Mouse (Mus musculus): Measurements from ENCODE around the gene Notch4. TPM values are rescaled to one million over a fixed set of nuclear protein-coding genes. Genes with fewer than 3 reads are reported as not detected.

Gene Notch4
- total RNA-seq, 2 experiments from 2014 or later = 33.8 to 40.6 TPM

DNA sequence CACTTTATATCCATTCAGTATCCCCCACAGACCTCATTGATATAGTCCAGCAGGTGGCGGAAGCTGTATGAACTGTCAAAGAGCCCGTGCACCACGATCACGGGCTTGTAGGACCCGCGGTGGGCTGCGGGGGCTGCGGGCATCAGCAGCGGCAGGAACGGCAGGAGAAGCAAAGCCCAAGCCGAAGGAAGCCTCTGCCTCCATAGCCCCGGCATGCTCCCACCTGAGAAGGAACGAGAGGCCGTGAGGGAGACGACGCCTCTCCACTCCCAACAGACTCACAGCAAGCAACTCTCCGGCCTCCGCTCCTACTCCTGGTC, 62.7 kb downstream of the Notch4 start:
- DNase-seq = no peak

DNA sequence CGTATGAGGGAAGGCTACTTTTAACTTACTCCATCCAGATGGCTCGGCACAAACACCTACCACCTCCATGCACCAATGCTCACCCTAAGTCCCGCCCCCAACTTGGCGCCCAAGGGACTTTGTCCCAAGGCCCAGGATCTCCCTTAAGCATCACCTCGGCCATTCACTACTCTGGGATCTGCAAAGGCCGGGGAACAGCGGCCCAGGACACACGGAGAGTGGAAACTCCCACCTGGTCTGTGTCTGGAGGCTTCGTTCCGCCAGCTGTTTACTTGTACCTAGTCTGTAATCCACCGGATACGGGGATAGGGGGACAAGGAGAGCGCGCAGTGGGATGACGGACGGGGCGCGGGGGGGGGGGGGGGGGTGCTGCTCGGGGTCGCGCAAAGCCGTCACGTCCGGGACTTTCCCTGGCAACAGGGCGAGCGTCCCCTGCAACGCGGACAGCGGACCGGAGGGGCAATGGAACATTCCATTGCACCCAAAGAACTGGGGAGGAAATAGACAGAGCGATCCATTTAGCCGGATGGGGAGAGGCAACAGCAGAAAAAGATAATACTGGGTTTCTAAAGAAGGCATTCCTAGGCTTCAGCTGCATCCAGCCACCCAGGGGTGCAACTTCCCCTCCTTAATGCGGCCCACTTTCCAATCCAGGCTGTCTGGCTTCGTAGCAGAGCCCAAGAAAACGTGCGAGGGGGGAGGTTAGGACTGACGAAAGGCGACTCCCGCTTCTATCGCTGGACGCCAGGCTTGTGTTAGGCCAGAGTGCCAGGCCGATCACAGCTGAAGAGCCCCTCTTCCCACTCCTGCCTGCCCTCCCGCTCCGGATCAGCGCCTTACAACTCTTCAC, 63.2 kb downstream of the Notch4 start:
- DNase-seq = peak; percentile 90 to 94

DNA sequence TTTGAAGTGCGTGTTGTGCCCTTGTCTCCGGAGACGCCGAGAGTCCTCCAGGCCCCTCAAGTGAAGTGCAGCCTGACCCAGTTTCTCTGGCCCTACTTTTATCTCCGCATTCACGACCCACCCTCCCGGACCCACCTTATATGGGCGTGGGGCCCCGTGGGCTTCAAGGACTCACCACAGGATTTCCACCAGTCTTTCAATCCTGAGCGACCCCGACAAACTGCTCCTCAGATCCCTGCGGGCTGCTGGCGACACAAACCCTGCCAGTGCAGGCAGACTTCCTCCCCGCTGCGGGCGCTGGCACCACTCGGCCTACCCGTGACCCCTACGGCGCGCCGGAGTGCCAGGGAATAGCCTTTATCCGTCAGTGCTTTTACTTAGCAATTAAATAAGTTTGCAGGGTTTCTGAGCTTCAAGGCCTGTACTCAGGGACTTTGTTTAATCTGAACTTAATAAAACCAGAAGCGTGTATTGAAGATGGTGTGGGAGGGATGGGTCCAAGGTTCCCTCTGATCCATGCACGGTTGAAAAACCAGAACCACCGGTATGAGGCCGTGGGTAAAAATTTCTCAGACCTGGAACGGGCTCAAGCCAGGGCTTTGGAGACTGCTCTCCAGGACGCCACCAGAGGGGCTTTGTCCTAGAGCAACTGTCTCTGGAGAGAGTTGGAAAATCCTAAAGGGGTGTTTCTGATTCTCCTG, 64.0 kb downstream of the Notch4 start, which contains the start of gene Ppt2:
Gene Ppt2 (minus strand): TSS at position 568 of the 701 bp plus-strand sequence.
- DNase-seq = peak; percentile 64 to 82

DNA sequence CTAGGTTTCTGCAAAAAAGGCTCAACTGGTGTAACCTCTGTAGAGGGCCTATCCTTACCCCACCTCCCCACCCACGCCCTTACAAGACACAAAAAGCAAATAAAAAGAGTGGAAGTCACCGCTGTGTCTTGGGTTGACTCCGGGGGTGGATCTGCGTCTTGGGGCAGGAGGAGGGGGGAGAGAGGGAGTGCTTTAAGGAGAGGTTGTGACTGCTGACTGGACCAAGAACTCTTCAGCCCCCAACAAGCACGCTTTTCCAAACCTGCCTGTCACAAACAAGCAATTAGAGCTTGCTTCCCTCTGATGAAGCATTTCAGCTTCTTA, 64.5 kb downstream of the Notch4 start:
- no peak for DNase-seq

DNA sequence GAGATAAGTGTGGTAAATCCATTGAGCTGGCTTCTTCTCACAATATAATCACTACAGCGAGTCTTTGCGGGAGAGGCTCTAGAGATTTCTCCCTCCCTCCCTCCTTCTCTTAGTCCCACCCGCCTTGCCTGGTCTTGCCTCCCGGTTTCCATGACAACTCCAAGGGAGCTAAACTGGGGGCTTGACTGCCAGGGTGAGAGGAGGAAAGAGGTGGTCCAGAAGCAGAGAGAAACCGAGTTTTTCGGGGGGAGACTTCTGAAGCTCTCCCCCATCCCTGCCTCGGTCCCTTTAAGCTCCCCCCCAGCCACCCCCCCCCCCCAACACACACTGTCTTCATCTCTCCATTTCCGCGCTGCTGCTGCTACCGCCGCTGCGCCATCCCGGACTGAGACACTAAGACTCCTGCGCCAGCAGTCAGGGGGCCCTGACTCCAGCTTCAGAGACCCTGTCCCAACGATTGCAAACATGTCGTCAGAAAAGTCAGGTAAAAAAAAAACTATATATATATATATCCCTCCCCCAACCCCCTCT, 65.2 kb downstream of the Notch4 start, which contains the start of gene Prrt1:
Gene Prrt1 (plus strand): TSS at position 313 of the 531 bp plus-strand sequence.
- DNase-seq = peak in 1 of 2 experiments; percentile 44

DNA sequence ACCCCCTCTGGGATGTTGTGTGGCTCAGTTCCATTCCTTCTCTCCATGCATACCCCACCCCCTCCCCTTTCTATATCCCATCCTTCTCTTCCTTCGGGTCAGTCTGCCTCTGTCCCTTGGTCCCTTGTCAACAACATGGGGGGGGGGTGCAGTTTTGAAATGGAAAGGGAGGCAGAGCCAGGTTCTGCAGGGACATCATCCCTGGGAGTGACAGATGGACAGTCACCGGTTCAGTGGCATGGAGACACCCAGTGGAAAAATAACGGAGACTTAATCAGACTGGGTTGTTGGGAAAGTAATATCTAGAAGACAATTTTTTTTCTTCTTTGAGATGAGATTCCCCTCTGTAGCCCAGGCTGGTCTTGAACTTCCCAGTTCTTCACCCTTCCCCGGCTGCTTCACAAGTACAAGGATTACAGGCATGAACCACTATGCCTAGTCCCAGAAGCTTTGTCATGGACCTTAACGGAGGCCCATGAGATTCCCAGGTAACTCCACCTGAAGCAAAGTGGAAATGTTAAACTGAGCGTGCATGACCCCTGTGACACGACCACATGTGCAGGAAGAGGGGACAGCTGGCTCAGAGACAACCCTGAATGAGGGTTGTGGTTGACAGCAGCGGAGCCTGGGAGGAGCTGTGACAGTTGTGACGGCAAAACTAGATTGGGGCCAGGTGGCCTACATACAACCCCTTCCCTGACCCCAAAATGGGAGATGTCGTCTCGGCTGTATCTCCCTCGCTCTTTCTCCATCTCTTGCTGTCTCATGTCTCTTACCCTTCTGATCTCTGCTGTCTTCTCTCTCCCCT, 65.9 kb downstream of the Notch4 start:
- no peak for DNase-seq

- DNase-seq = no peak
Observed at GRCm38 (mm10) chr17:34630761-34631301, 66.8 kb downstream of the Notch4 start.

GRCm38 (mm10) chr17:34631647-34632046, 67.6 kb downstream of the Notch4 start:
- DNase-seq = no peak

GRCm38 (mm10) chr17:34632261-34632691, 68.2 kb downstream of the Notch4 start:
- peak; percentile 91 to 93 for DNase-seq

DNA sequence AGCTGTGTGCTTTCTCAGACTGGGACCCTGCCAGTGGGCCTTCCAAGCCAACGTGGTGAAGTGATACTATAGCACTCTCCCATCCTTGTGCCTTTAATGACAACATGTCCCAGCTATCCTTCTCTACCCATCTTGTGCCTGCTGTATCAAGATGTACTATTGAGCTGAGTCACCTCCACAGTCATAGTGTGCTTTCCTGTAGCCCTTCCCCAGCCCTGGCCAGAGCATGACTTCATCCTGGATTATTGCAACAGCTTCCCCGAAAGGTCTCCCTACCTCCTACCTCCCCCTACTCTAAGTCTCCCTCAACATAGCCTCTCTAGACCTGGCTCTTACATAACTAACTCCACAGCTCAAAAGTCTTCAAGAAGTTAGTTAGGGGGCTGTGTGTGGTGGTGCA, 71.6 kb downstream of the Notch4 start:
- DNase-seq = no peak

- DNase-seq = no peak
Observed at GRCm38 (mm10) chr17:34637459-34637858, 73.4 kb downstream of the Notch4 start.

Other genes starting within 250 kb of the Notch4 start
- gene H2-Eb2, start 238.6 kb upstream of the Notch4 start, total RNA-seq (2021) = under 1 TPM in 1 of 2 experiments, not detected in 1; 0.46 TPM
- under 1 TPM; 0.26 to 0.32 TPM for gene Btnl2, start 209.4 kb upstream of the Notch4 start, total RNA-seq (2021)
- not detected for gene Btnl1, start 187.1 kb upstream of the Notch4 start, total RNA-seq (2021)
- gene BC051142, start 165.4 kb upstream of the Notch4 start, total RNA-seq (2021) = not detected
- gene Btnl4, start 87.0 kb upstream of the Notch4 start, total RNA-seq (2021) = not detected
- not detected for gene Btnl6, start 46.9 kb upstream of the Notch4 start, total RNA-seq (2021)
- 1 to 10 TPM; 4.1 to 5.9 TPM for gene Gpsm3, start 25.5 kb downstream of the Notch4 start, total RNA-seq (2021)
- gene Pbx2, start 27.0 kb downstream of the Notch4 start, total RNA-seq (2021) = 10 to 100 TPM; 13.6 to 17.4 TPM
- under 1 TPM in 1 of 2 experiments, not detected in 1; 0.23 TPM for gene Ager, start 33.6 kb downstream of the Notch4 start, total RNA-seq (2021)
- gene Rnf5, start 39.4 kb downstream of the Notch4 start, total RNA-seq (2021) = 10 to 100 TPM; 40.9 to 43.3 TPM
- gene Agpat1, start 40.0 kb downstream of the Notch4 start, total RNA-seq (2021) = 10 to 100 TPM; 67.9 to 72.4 TPM
- gene Egfl8, start 51.7 kb downstream of the Notch4 start, total RNA-seq (2021) = 1 to 10 TPM in 1 of 2 experiments, under 1 TPM in 1; 0.85 to 1.1 TPM
- 10 to 100 TPM; 55.5 to 55.8 TPM for gene Ppt2, start 64.2 kb downstream of the Notch4 start, total RNA-seq (2021)
- gene Prrt1, start 65.3 kb downstream of the Notch4 start, total RNA-seq (2021) = 1 to 10 TPM in 1 of 2 experiments, under 1 TPM in 1; 0.93 to 1.5 TPM
- gene Fkbpl, start 80.5 kb downstream of the Notch4 start, total RNA-seq (2021) = 1 to 10 TPM; 5.8 to 6.5 TPM
- gene Atf6b, start 82.9 kb downstream of the Notch4 start, total RNA-seq (2021) = 10 to 100 TPM; 15.5 to 17.2 TPM
- gene Tnxb, start 106.3 kb downstream of the Notch4 start, total RNA-seq (2021) = 10 to 100 TPM; 22.9 to 26.5 TPM
- 10 to 100 TPM; 14.4 to 25.5 TPM for gene C4b, start 179.6 kb downstream of the Notch4 start, total RNA-seq (2021)
- gene Cyp21a1, start 240.3 kb downstream of the Notch4 start, total RNA-seq (2021) = not detected

All from heart, adult 18-20 months (tissue).